Mouse (Mus musculus): ENCODE data around the gene Ist1.

- TF ChIP-seq CTCF (IDR thresholded peaks at IDR 0.05; ENCODE audit: low read depth, low read length) (no peak), POLR2A (IDR thresholded peaks at IDR 0.05; ENCODE audit: extremely low read depth, insufficient read depth, low read length) (no peak)
Observed at GRCm38 (mm10) chr8:109648469-109648868, 44.6 kb downstream of the Ist1 start.

Measured in liver, adult 2 months (tissue).